Mouse (Mus musculus) gastrocnemius, adult 2 months (tissue): ENCODE results near the gene Nectin1. TPM values are rescaled to one million over a fixed set of nuclear protein-coding genes. Genes with fewer than 3 reads are reported as not detected.

ENCODE experiments used
- DNase-seq: peaks from one replicate; pipeline ENCODE4 v3.0.0; 2022
- H3K27ac ChIP-seq: fragments of 200-600 bp; 2 replicates; pipeline ENCODE4 v1.8.1; 2022; ENCODE audit warnings: mild to moderate bottlenecking
- H3K4me3 ChIP-seq: fragments of 200-600 bp; 2 replicates; pipeline ENCODE4 v1.8.1; 2022; ENCODE audit warnings: mild to moderate bottlenecking, moderate library complexity
- CTCF ChIP-seq: fragments of 200-600 bp; IDR thresholded peaks from 2 replicates; pipeline ENCODE4 v1.8.1; 2022; ENCODE audit warnings: antibody characterized with exemption, mild to moderate bottlenecking, moderate library complexity
- intact Hi-C: fragments of 180-260 bp; cut with DNase I; formaldehyde crosslinking; loops from one replicate; pipeline ENCODE4 v1.15.1; 2025
- total RNA-seq, 2 experiments: library from RNA; stranded (reverse); gene quantifications; 2 replicates each; pipeline ENCODE4 v1.2.3; 2021

Gene Nectin1
- total RNA-seq, 2 experiments from 2014 or later, result 1.2 to 2.9 TPM

GRCm38 (mm10) chr9:43755464-43755863, 11.7 kb downstream of the Nectin1 start:
- TF ChIP-seq CTCF, result no peak
- intact Hi-C loops, result no loop called here
- Histone ChIP-seq H3K27ac (no peak overlapping the region), H3K4me3 (no peak overlapping the region)
- no peak for DNase-seq

GRCm38 (mm10) chr9:43755928-43756327, 12.1 kb downstream of the Nectin1 start:
- no peak for TF ChIP-seq CTCF
- DNase-seq, result no peak
- H3K4me3 ChIP-seq, result no peak overlapping the region
- intact Hi-C loops, result no loop called here
- no peak overlapping the region for H3K27ac ChIP-seq

- no peak for TF ChIP-seq CTCF
- intact Hi-C loops, result no loop called here
- no peak overlapping the region for H3K4me3 ChIP-seq
- H3K27ac ChIP-seq, result no peak overlapping the region
- DNase-seq, result no peak
These were observed 13.4 kb downstream of the Nectin1 start for GRCm38 (mm10) chr9:43757225-43757624.

- peak; percentile 38 for DNase-seq
- intact Hi-C loops, result no loop called here
- Histone ChIP-seq H3K4me3 (no peak overlapping the region), H3K27ac (no peak overlapping the region)
- TF ChIP-seq CTCF, result no peak
These were observed 14.5 kb downstream of the Nectin1 start for GRCm38 (mm10) chr9:43757972-43758965.

- Histone ChIP-seq H3K4me3 (no peak overlapping the region), H3K27ac (no peak overlapping the region)
- no peak for DNase-seq
- TF ChIP-seq CTCF, result no peak
- intact Hi-C loops, result no loop called here
These were observed 16.3 kb downstream of the Nectin1 start for GRCm38 (mm10) chr9:43760078-43760477.

GRCm38 (mm10) chr9:43761181-43761820, 17.5 kb downstream of the Nectin1 start:
- intact Hi-C loops, result no loop called here
- TF ChIP-seq CTCF, result no peak
- no peak overlapping the region for H3K27ac ChIP-seq
- H3K4me3 ChIP-seq, result no peak overlapping the region
- no peak for DNase-seq

GRCm38 (mm10) chr9:43761941-43762340, 18.2 kb downstream of the Nectin1 start:
- no peak overlapping the region for H3K27ac ChIP-seq
- intact Hi-C loops, result no loop called here
- TF ChIP-seq CTCF, result no peak
- H3K4me3 ChIP-seq, result no peak overlapping the region
- no peak for DNase-seq

- Histone ChIP-seq H3K4me3 (no peak overlapping the region), H3K27ac (no peak overlapping the region)
- no peak for DNase-seq
- no peak for TF ChIP-seq CTCF
- intact Hi-C loops, result no loop called here
These were observed 21.8 kb downstream of the Nectin1 start for GRCm38 (mm10) chr9:43765419-43766179.

- no peak overlapping the region for H3K27ac ChIP-seq
- no peak for DNase-seq
- intact Hi-C loops, result no loop called here
These were observed 25.0 kb downstream of the Nectin1 start for GRCm38 (mm10) chr9:43768779-43769178.

GRCm38 (mm10) chr9:43769228-43769627, 25.4 kb downstream of the Nectin1 start:
- no peak overlapping the region for H3K4me3 ChIP-seq
- TF ChIP-seq CTCF, result no peak
- no peak overlapping the region for H3K27ac ChIP-seq

More at GRCm38 (mm10) chr9:43768779-43769178, 25.0 kb downstream of the Nectin1 start:
- no peak overlapping the region for H3K4me3 ChIP-seq
- no peak for TF ChIP-seq CTCF

GRCm38 (mm10) chr9:43769940-43770339, 26.2 kb downstream of the Nectin1 start:
- Histone ChIP-seq H3K27ac (no peak overlapping the region), H3K4me3 (no peak overlapping the region)
- DNase-seq, result no peak
- TF ChIP-seq CTCF, result no peak
- intact Hi-C loops, result no loop called here

More at GRCm38 (mm10) chr9:43769228-43769627, 25.4 kb downstream of the Nectin1 start:
- no peak for DNase-seq
- intact Hi-C loops, result no loop called here

- Histone ChIP-seq H3K4me3 (no peak overlapping the region), H3K27ac (no peak overlapping the region)
- intact Hi-C loops, result no loop called here
- no peak for DNase-seq
- no peak for TF ChIP-seq CTCF
These were observed 27.3 kb downstream of the Nectin1 start for GRCm38 (mm10) chr9:43771041-43771440.

- intact Hi-C loops, result no loop called here
- TF ChIP-seq CTCF, result no peak
- Histone ChIP-seq H3K4me3 (no peak overlapping the region), H3K27ac (no peak overlapping the region)
- DNase-seq, result no peak
These were observed 28.7 kb downstream of the Nectin1 start for GRCm38 (mm10) chr9:43772460-43772859.
